Mouse (Mus musculus) embryonic fibroblast, embryonic 13.5 days (primary cell): ENCODE measurements around the gene Zdhhc4.

Experiments used
- CTCF ChIP-seq: IDR thresholded peaks from 2 replicates; pipeline ENCODE4 v1.5.1; 2011; ENCODE audit warnings: mild to moderate bottlenecking, control low read depth, low read length, moderate library complexity, borderline replicate concordance; ENCODE audit not compliant: insufficient read depth
- POLR2A ChIP-seq: IDR thresholded peaks from 2 replicates; pipeline ENCODE4 v1.6.1; 2011; ENCODE audit warnings: low read depth, mild to moderate bottlenecking, control low read depth, low read length, moderate library complexity

- TF ChIP-seq CTCF (peak; percentile 49; the same call in 1 of the 2 replicates), POLR2A (no peak)
Measured at GRCm38 (mm10) chr5:143301296-143301695, 27.8 kb downstream of the Zdhhc4 start.
